Mouse (Mus musculus) hindbrain, postnatal 0 days (tissue): ENCODE data around the gene C2cd4a. TPM values are rescaled to one million over a fixed set of nuclear protein-coding genes. Genes with fewer than 3 reads are reported as not detected.
A peak's percentile ranks its signal among the peaks of the same experiment; 100 is the strongest.

ENCODE experiments used
- ATAC-seq: fragments of 200-750 bp; cut with Nextera tagmentation; 2 replicates; pipeline ENCODE4 v1.8.0; 2017; ENCODE audit warnings: mild to moderate bottlenecking, moderate TSS enrichment, moderate library complexity
- DNase-seq: peaks from one replicate; pipeline ENCODE4 v3.0.0-alpha.2; 2015; ENCODE audit warnings: low spot score
- H3K27ac ChIP-seq: fragments of 300-500 bp; sonication (generic); 2 replicates; pipeline ENCODE4 v1.5.1; 2014; ENCODE audit warnings: mild to moderate bottlenecking
- H3K27me3 ChIP-seq: fragments of 300-500 bp; sonication (generic); 2 replicates; pipeline ENCODE4 v1.6.1; 2014; ENCODE audit warnings: low read length, mixed read lengths; ENCODE audit not compliant: insufficient read depth
- H3K36me3 ChIP-seq: fragments of 300-500 bp; sonication (generic); 2 replicates; pipeline ENCODE4 v1.6.1; 2014; ENCODE audit warnings: low read length, mixed read lengths; ENCODE audit not compliant: insufficient read depth
- H3K4me1 ChIP-seq: fragments of 300-500 bp; sonication (generic); 2 replicates; pipeline ENCODE4 v1.6.1; 2014; ENCODE audit warnings: antibody characterized with exemption, low read length, mixed read lengths; ENCODE audit not compliant: insufficient read depth
- H3K4me2 ChIP-seq: fragments of 300-500 bp; sonication (generic); 2 replicates; pipeline ENCODE4 v1.6.1; 2014; ENCODE audit warnings: low read depth, mild to moderate bottlenecking, low read length, moderate library complexity, mixed read lengths
- H3K4me3 ChIP-seq: fragments of 300-500 bp; sonication (generic); 2 replicates; pipeline ENCODE4 v1.5.1; 2014; ENCODE audit warnings: low read length
- H3K9ac ChIP-seq: fragments of 300-500 bp; sonication (generic); replicated peaks from 2 replicates; pipeline ENCODE4 v1.6.1; 2014; ENCODE audit warnings: mild to moderate bottlenecking, low read length, moderate library complexity, mixed read lengths
- H3K9me3 ChIP-seq: fragments of 300-500 bp; sonication (generic); 2 replicates; pipeline ENCODE4 v1.6.1; 2016; ENCODE audit warnings: low read length, mixed read lengths
- CTCF ChIP-seq: IDR thresholded peaks from 2 replicates; pipeline ENCODE4 v1.5.1; 2016; ENCODE audit warnings: antibody characterized with exemption, control low read depth, low read depth
- WGBS: fragments of 180-500 bp; shearing (Covaris S2); extraction: QIAGEN DNeasy Blood & Tissue Kit; methylation state at CpG from one replicate; pipeline ENCODE4 v1.1.7; 2014; 5-methylcytosine and 5-hydroxymethylcytosine counted together
- polyA plus RNA-seq: library from polyadenylated mRNA; unstranded; fragments of >200 nt; fragmentation: Nextera tagmentation; extraction: Ambion mirVana; gene quantifications from 2 replicates; pipeline ENCODE4 v1.2.1, GENCODE M21; 2015
- total RNA-seq: library from RNA; depleted of rRNA; stranded (reverse); fragments of >200 nt; gene quantifications from 2 replicates; pipeline ENCODE4 v1.2.3, GENCODE M21; 2014

C2cd4a gene
- total and polyA plus RNA-seq, 2 experiments from 2014 or later, result 0.59 to 4.4 TPM

- Histone ChIP-seq H3K9ac (no peak overlapping the region), H3K27me3 (no peaks in the 10 kb centered on the region), H3K27ac (no peak overlapping the region), H3K4me3 (no peak overlapping the region), H3K36me3 (no peaks in the 10 kb centered on the region), H3K4me2 (no peak overlapping the region), H3K9me3 (no peaks in the 10 kb centered on the region), H3K4me1 (no peaks in the 10 kb centered on the region)
- no peak for DNase-seq
- no peak for ATAC-seq
- 81% methylated on average over 6 of the region's 6 CpGs for WGBS
- TF ChIP-seq CTCF, result no peak
Observed at GRCm38 (mm10) chr9:67867411-67867810, 35.3 kb upstream of the C2cd4a start.

GRCm38 (mm10) chr9:67865411-67865810 lies 33.3 kb upstream of the C2cd4a start:
- no peaks in the 10 kb centered on the region for H3K27me3 ChIP-seq
- H3K36me3 ChIP-seq, result no peaks in the 10 kb centered on the region
- WGBS, result 75% methylated on average over 7 of the region's 7 CpGs
- no peak for TF ChIP-seq CTCF
- no peak overlapping the region for H3K27ac ChIP-seq
- no peak overlapping the region for H3K4me2 ChIP-seq
- H3K9me3 ChIP-seq, result no peaks in the 10 kb centered on the region
- no peak for ATAC-seq
- DNase-seq, result no peak
- no peak overlapping the region for H3K9ac ChIP-seq
- H3K4me3 ChIP-seq, result no peak overlapping the region
- no peaks in the 10 kb centered on the region for H3K4me1 ChIP-seq

- Histone ChIP-seq H3K4me2 (no peak overlapping the region), H3K9ac (no peak overlapping the region), H3K4me3 (no peak overlapping the region), H3K27ac (no peak overlapping the region), H3K36me3 (no peaks in the 10 kb centered on the region), H3K9me3 (no peaks in the 10 kb centered on the region), H3K27me3 (no peaks in the 10 kb centered on the region), H3K4me1 (no peaks in the 10 kb centered on the region)
- DNase-seq (no peak), ATAC-seq (no peak)
- 30% methylated on average over 4 of the region's 4 CpGs for WGBS
- no peak for TF ChIP-seq CTCF
Observed at GRCm38 (mm10) chr9:67864011-67864410, 31.9 kb upstream of the C2cd4a start.

GRCm38 (mm10) chr9:67863332-67863731 lies 31.2 kb upstream of the C2cd4a start:
- no peak overlapping the region for H3K9ac ChIP-seq
- ATAC-seq (no peak), DNase-seq (no peak)
- no peak for TF ChIP-seq CTCF
- no peaks in the 10 kb centered on the region for H3K27me3 ChIP-seq
- no peaks in the 10 kb centered on the region for H3K36me3 ChIP-seq
- 96% methylated on average over 5 of the region's 5 CpGs for WGBS
- no peaks in the 10 kb centered on the region for H3K4me1 ChIP-seq
- H3K9me3 ChIP-seq, result no peaks in the 10 kb centered on the region
- H3K4me2 ChIP-seq, result no peak overlapping the region
- no peak overlapping the region for H3K27ac ChIP-seq
- no peak overlapping the region for H3K4me3 ChIP-seq

- no peak overlapping the region for H3K27ac ChIP-seq
- ATAC-seq (no peak), DNase-seq (no peak)
- H3K4me1 ChIP-seq, result no peaks in the 10 kb centered on the region
- H3K4me2 ChIP-seq, result no peak overlapping the region
- no peaks in the 10 kb centered on the region for H3K27me3 ChIP-seq
- H3K9ac ChIP-seq, result no peak overlapping the region
- H3K4me3 ChIP-seq, result no peak overlapping the region
- peaks cover under 1% of the 10 kb centered on the region; the same call in 1 of the 2 replicates for H3K36me3 ChIP-seq
- WGBS, result 88% methylated on average over 2 of the region's 2 CpGs
- no peaks in the 10 kb centered on the region for H3K9me3 ChIP-seq
- TF ChIP-seq CTCF, result no peak
Observed at GRCm38 (mm10) chr9:67860273-67860672, 28.1 kb upstream of the C2cd4a start.

- Histone ChIP-seq H3K9me3 (no peaks in the 10 kb centered on the region), H3K4me2 (no peak overlapping the region), H3K36me3 (peaks cover 6% of the 10 kb centered on the region), H3K27ac (no peak overlapping the region), H3K4me1 (no peaks in the 10 kb centered on the region), H3K4me3 (no peak overlapping the region), H3K9ac (no peak overlapping the region), H3K27me3 (no peaks in the 10 kb centered on the region)
- DNase-seq (peak; percentile 61), ATAC-seq (no peak)
- TF ChIP-seq CTCF, result peak; percentile 46; the same call in 1 of the 2 replicates
- 81% methylated on average over 4 of the region's 4 CpGs for WGBS
Observed at GRCm38 (mm10) chr9:67851150-67851549, 19.0 kb upstream of the C2cd4a start.

DNA sequence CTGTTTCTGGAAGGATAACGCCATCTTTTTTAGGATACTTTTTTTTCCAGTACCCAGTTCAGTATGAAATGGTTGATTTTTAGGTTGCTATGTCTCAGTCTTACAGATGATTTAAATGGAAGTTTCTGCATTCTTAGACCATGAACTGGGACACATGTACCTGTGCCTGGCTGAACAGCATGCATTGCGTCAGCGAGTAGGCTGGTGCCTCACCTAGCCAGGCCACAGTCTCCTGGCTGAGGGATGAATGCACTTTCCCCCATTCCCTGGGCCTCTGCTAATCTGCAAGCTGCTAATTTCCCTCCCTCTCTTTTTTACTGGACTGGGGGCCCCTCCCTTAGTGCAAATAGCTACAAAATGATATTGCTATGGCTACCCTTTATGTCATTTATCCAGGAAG lies 17.7 kb upstream of the C2cd4a start:
- H3K4me1 ChIP-seq, result no peaks in the 10 kb centered on the region
- peaks cover 1% of the 10 kb centered on the region for H3K36me3 ChIP-seq
- no peak overlapping the region for H3K27ac ChIP-seq
- no peak overlapping the region for H3K4me3 ChIP-seq
- H3K4me2 ChIP-seq, result no peak overlapping the region
- H3K9me3 ChIP-seq, result no peaks in the 10 kb centered on the region
- WGBS, result 100% methylated on average over 3 of the region's 3 CpGs
- H3K9ac ChIP-seq, result no peak overlapping the region
- H3K27me3 ChIP-seq, result no peaks in the 10 kb centered on the region
- ATAC-seq, result no peak
- DNase-seq, result no peak
- TF ChIP-seq CTCF, result no peak
